Mouse (Mus musculus) intestine, embryonic 15.5 days (tissue): ENCODE data around the gene Sfxn2. TPM values are rescaled to one million over a fixed set of nuclear protein-coding genes. Genes with fewer than 3 reads are reported as not detected.

Experiments
- ATAC-seq: fragments of 200-750 bp; cut with Nextera tagmentation; 2 replicates; pipeline ENCODE4 v1.8.0; 2017; ENCODE audit warnings: moderate TSS enrichment, moderate library complexity
- H3K27ac ChIP-seq: fragments of 300-500 bp; sonication (generic); 2 replicates; pipeline ENCODE4 v1.5.1; 2015; ENCODE audit warnings: mild to moderate bottlenecking, inconsistent platforms
- H3K27me3 ChIP-seq: fragments of 300-500 bp; sonication (generic); replicated peaks from 2 replicates; pipeline ENCODE4 v1.6.1; 2015; ENCODE audit warnings: inconsistent platforms
- H3K36me3 ChIP-seq: fragments of 300-500 bp; sonication (generic); 2 replicates; pipeline ENCODE4 v1.6.1; 2015; ENCODE audit warnings: inconsistent platforms
- H3K4me1 ChIP-seq: fragments of 300-500 bp; sonication (generic); replicated peaks from 2 replicates; pipeline ENCODE4 v1.6.1; 2015; ENCODE audit warnings: inconsistent platforms
- H3K4me2 ChIP-seq: fragments of 300-500 bp; sonication (generic); replicated peaks from 2 replicates; pipeline ENCODE4 v1.6.1; 2015; ENCODE audit warnings: mild to moderate bottlenecking, inconsistent platforms
- H3K4me3 ChIP-seq: fragments of 300-500 bp; sonication (generic); replicated peaks from 2 replicates; pipeline ENCODE4 v1.5.1; 2015; ENCODE audit warnings: inconsistent platforms
- H3K9ac ChIP-seq: fragments of 300-500 bp; sonication (generic); 2 replicates; pipeline ENCODE4 v1.6.1; 2015; ENCODE audit warnings: inconsistent platforms
- H3K9me3 ChIP-seq: fragments of 300-500 bp; sonication (generic); 2 replicates; pipeline ENCODE4 v1.6.1; 2016; ENCODE audit warnings: inconsistent platforms
- WGBS: fragments of 180-500 bp; shearing (Covaris S2); methylation state at CpG from one replicate; pipeline ENCODE4 v1.1.7; 2015; 5-methylcytosine and 5-hydroxymethylcytosine counted together
- polyA plus RNA-seq: library from polyadenylated mRNA; unstranded; fragments of >200 nt; fragmentation: Nextera tagmentation; extraction: Ambion mirVana; gene quantifications from 2 replicates; pipeline ENCODE4 v1.2.1, GENCODE M21; 2015

Sfxn2 gene
- polyA plus RNA-seq, 1 experiment from 2014 or later, result 18.2 TPM

- Histone ChIP-seq H3K27me3 (no peaks in the 10 kb centered on the region), H3K4me1 (peaks cover 33% of the 10 kb centered on the region), H3K4me2 (no peak overlapping the region), H3K4me3 (no peak overlapping the region), H3K9me3 (no peaks in the 10 kb centered on the region), H3K27ac (no peak overlapping the region), H3K36me3 (peaks cover 14% of the 10 kb centered on the region), H3K9ac (no peak overlapping the region)
- WGBS, result 49% methylated on average over 12 of the region's 12 CpGs
- no peak for ATAC-seq
Observed at GRCm38 (mm10) chr19:46644793-46645602, 71.8 kb downstream of the Sfxn2 start.

- ATAC-seq, result no peak
- Histone ChIP-seq H3K27ac (no peak overlapping the region), H3K9me3 (no peaks in the 10 kb centered on the region), H3K4me2 (no peak overlapping the region), H3K9ac (no peak overlapping the region), H3K27me3 (no peaks in the 10 kb centered on the region), H3K36me3 (peaks cover 14% of the 10 kb centered on the region), H3K4me1 (peaks cover 27% of the 10 kb centered on the region), H3K4me3 (no peak overlapping the region)
- WGBS, result 87% methylated on average over 12 of the region's 12 CpGs
Observed at GRCm38 (mm10) chr19:46646041-46646481, 72.9 kb downstream of the Sfxn2 start.

- H3K9ac ChIP-seq, result no peak overlapping the region
Observed at GRCm38 (mm10) chr19:46647254-46647653, 74.1 kb downstream of the Sfxn2 start.

More at GRCm38 (mm10) chr19:46647254-46647653, 74.1 kb downstream of the Sfxn2 start:
- H3K27me3 ChIP-seq, result no peaks in the 10 kb centered on the region
- 64% methylated on average over 3 of the region's 3 CpGs for WGBS
- peaks cover 16% of the 10 kb centered on the region for H3K4me1 ChIP-seq
- H3K36me3 ChIP-seq, result peaks cover 18% of the 10 kb centered on the region
- no peak overlapping the region for H3K4me2 ChIP-seq
- no peaks in the 10 kb centered on the region for H3K9me3 ChIP-seq
- ATAC-seq, result no peak
- H3K4me3 ChIP-seq, result no peak overlapping the region
- no peak overlapping the region for H3K27ac ChIP-seq

Other genes with a start within 250 kb of the Sfxn2 start
- gene Psd, start 246.2 kb upstream of the Sfxn2 start, polyA plus RNA-seq, result 34.8 and 36.2 TPM in 2 replicates
- gene Fbxl15, start 245.2 kb upstream of the Sfxn2 start, polyA plus RNA-seq, result 15.6 and 16.7 TPM in 2 replicates
- gene Cuedc2, start 234.7 kb upstream of the Sfxn2 start, polyA plus RNA-seq, result 126 and 138 TPM in 2 replicates
- 13.5 and 14.2 TPM in 2 replicates for gene Mfsd13a, start 232.2 kb upstream of the Sfxn2 start, polyA plus RNA-seq
- gene 2310034G01Rik, start 223.1 kb upstream of the Sfxn2 start, polyA plus RNA-seq, result 1.1 and 1.7 TPM in 2 replicates
- gene Actr1a, start 177.6 kb upstream of the Sfxn2 start, polyA plus RNA-seq, result 114 and 118 TPM in 2 replicates
- gene Sufu, start 176.5 kb upstream of the Sfxn2 start, polyA plus RNA-seq, result 20.7 and 21.4 TPM in 2 replicates
- gene Trim8, start 71.7 kb upstream of the Sfxn2 start, polyA plus RNA-seq, result 16.4 and 17.3 TPM in 2 replicates
- 69.9 and 72.4 TPM in 2 replicates for gene Arl3, start 167 bp upstream of the Sfxn2 start, polyA plus RNA-seq
- gene Wbp1l, start 25.7 kb downstream of the Sfxn2 start, polyA plus RNA-seq, result 39.5 and 40.7 TPM in 2 replicates
- gene Cyp17a1, start 99.8 kb downstream of the Sfxn2 start, polyA plus RNA-seq, result 0.30 TPM in 1 of 2 replicates, not detected in the other
- 14.5 and 15.2 TPM in 2 replicates for gene Borcs7, start 116.5 kb downstream of the Sfxn2 start, polyA plus RNA-seq
- 59.4 and 63.4 TPM in 2 replicates for gene As3mt, start 134.1 kb downstream of the Sfxn2 start, polyA plus RNA-seq
- gene Cnnm2, start 188.2 kb downstream of the Sfxn2 start, polyA plus RNA-seq, result 2.9 and 3.2 TPM in 2 replicates